ENCODE assay signal across 9 mouse cellular contexts in the genomic region with DNA sequence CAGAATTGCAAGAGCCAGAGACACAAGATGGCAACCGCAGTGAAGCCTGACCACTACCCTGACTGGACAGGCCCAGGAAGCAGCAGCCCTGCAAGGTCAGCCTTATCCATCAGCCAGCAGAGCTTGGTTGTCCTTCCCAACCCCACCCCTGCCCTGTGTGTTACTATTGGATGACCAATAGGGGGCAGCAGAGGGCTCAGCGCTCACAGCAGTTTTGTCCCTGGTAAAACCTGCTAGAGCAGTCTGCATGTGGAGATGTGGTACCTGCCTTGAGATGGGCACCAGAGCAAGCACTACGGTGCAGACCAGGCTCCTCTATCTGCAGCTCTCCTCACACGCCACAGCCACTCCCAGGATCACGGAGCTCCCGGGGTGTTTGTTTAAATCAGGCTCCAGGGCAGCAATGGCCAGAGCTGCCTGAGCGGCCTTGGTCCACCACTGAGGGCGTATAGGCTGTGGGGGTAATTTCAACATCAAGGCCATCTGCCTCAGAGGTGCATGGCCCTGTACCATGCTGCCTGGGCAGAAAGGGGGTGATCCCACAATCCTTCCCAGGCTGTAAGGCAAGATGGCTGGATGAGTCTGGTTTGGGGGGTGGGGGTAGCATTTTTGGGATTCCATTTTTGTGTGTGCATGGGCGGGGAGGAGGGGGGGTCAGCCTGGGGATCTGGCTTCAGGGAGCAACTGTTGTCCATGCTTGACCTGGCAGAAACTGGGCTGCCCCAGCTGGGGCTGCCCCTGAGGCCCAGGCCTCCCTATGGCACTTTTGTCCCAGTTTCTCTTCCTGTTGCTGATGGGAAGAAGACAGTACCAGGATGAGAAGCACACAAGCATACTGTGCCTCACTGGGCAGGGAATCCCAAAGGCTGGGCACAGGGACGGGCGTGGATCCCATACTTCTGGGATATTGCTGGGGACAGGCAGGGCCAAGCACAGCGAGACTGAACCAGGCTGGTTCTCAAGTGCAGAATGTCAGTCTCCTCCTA. TPM values are rescaled to one million over a fixed set of nuclear protein-coding genes. Genes with fewer than 3 reads are reported as not detected.
DNase-seq lines count a peak whose midpoint lies in the region; ATAC-seq and TF ChIP-seq lines count a peak whose summit lies in the region.
"Had no signal": no experiment of that assay in that cellular context is flagged by ENCODE, and none has a peak within 500 bp of the region (broad histone marks: within the 10 kb centered on the region; RNA-seq: fewer than 3 reads in every experiment).

No protein-coding gene starts in this region.

- no peak overlapping the region for H3K9ac ChIP-seq in heart, embryonic 14.5 days (ENCODE audit: low read length)

- H3K27me3 ChIP-seq in heart, embryonic 14.5 days (ENCODE audit: control insufficient read depth, insufficient read depth, low read length), result no peaks in the 10 kb centered on the region
- H3K27me3 ChIP-seq in testis, adult 2 months (ENCODE audit: control insufficient read depth, insufficient read depth, low read length), result no peaks in the 10 kb centered on the region

- 52% methylated on average over 12 of the region's 12 CpGs for WGBS in heart, embryonic 14.5 days

- H3K4me2 ChIP-seq in heart, embryonic 14.5 days (ENCODE audit: low read length), result no peak overlapping the region

- no peak overlapping the region for H3K4me3 ChIP-seq in layer of hippocampus, adult 2 months
- no peak overlapping the region for H3K4me3 ChIP-seq in cortical plate, adult 2 months (ENCODE audit: insufficient read depth, low read length)
- no peak overlapping the region for H3K4me3 ChIP-seq in heart, embryonic 14.5 days (ENCODE audit: control insufficient read depth in 1 of 2, insufficient read depth in 1 of 2, low read depth in 1 of 2, low read length in 2 of 2)
- no peak overlapping the region for H3K4me3 ChIP-seq in testis, adult 2 months (ENCODE audit: control insufficient read depth, low read depth, low read length)
- H3K4me3 ChIP-seq: erythroblast, embryonic 14.5 days had no signal

- ATAC-seq in heart, embryonic 14.5 days (ENCODE audit: insufficient number of reproducible peaks, insufficient read depth, low FRiP score, low read depth), result peak; percentile 44; the same call in 1 of the 2 replicates
- peak; percentile 94 for ATAC-seq in megakaryocyte progenitor cell, adult 5-6 weeks (replicated peaks; ENCODE audit: poor library complexity)

- no peaks in the 10 kb centered on the region for H3K9me3 ChIP-seq in heart, embryonic 14.5 days (ENCODE audit: control insufficient read depth, low read length)

- H3K4me1 ChIP-seq in cortical plate, adult 2 months (ENCODE audit: control insufficient read depth, insufficient read depth, low read length), result no peaks in the 10 kb centered on the region
- H3K4me1 ChIP-seq in heart, embryonic 14.5 days (ENCODE audit: control insufficient read depth in 2 of 2, insufficient read depth in 2 of 2, low read length in 2 of 2), result peaks cover 0 to 2% of the 10 kb centered on the region in 2 experiments; a peak in 1 of 4 replicates
- H3K4me1 ChIP-seq in testis, adult 2 months (ENCODE audit: control insufficient read depth, insufficient read depth, low read length), result no peaks in the 10 kb centered on the region

- no peak overlapping the region for H3K27ac ChIP-seq in layer of hippocampus, adult 2 months
- H3K27ac ChIP-seq in cortical plate, adult 2 months (ENCODE audit: insufficient read depth, low read length), result no peak overlapping the region
- no peak overlapping the region for H3K27ac ChIP-seq in heart, embryonic 14.5 days (replicated peaks in 1 of 2; ENCODE audit: control insufficient read depth in 1 of 2, insufficient read depth in 1 of 2, low read depth in 2 of 2, low read length in 2 of 2)
- no peak overlapping the region for H3K27ac ChIP-seq in testis, adult 2 months (ENCODE audit: control insufficient read depth, insufficient read depth, low read depth, low read length)

- peak; percentile 36 to 66 for DNase-seq in layer of hippocampus, adult 2 months (ENCODE audit: low spot score in 2 of 2)
- no peak for DNase-seq in layer of hippocampus, adult 9-10 months (ENCODE audit: low spot score)
- DNase-seq in adipocyte (ENCODE audit: low spot score), result peak; percentile 73
- peak; percentile 39 to 76 for DNase-seq in kidney, postnatal 36 days

- TF ChIP-seq CTCF in layer of hippocampus, adult 2 months (conservative IDR thresholded peaks at IDR 0.05), result peak; percentile 89
- TF ChIP-seq CTCF in cortical plate, adult 2 months (IDR thresholded peaks at IDR 0.05; ENCODE audit: extremely low read depth, insufficient read depth, low read length), result peak; percentile 84
- TF ChIP-seq CTCF in testis, adult 2 months (IDR thresholded peaks at IDR 0.05; ENCODE audit: control insufficient read depth, insufficient read depth, insufficient replicate concordance, low read depth, low read length), result peak; percentile 95

- peaks cover under 1% of the 10 kb centered on the region; the same call in 1 of the 2 replicates for H3K36me3 ChIP-seq in heart, embryonic 14.5 days (ENCODE audit: control insufficient read depth, insufficient read depth, low read length)
- no peaks in the 10 kb centered on the region for H3K36me3 ChIP-seq in testis, adult 2 months (ENCODE audit: control insufficient read depth, insufficient read depth, low read length)

- no peak for TF ChIP-seq POLR2A in cortical plate, adult 2 months (IDR thresholded peaks at IDR 0.05; ENCODE audit: extremely low read depth, insufficient read depth, low read length)
- no peak for TF ChIP-seq POLR2A in testis, adult 2 months (IDR thresholded peaks at IDR 0.05; ENCODE audit: control insufficient read depth, low read depth, low read length)

RNA-seq across cellular contexts. Expression of gene Uts2r, which starts 16.5 kb away (rescaled TPM):
- under 1 TPM in 1 of 2 experiments, not detected in 1; 0.27 TPM for total RNA-seq in layer of hippocampus, adult 2 months (2021)
- polyA plus RNA-seq in cortical plate, adult 2 months (2012; rRNA removed), result 0.17 and 0.19 TPM in 2 replicates
- polyA plus RNA-seq in heart, embryonic 14.5 days (2014; fragmentation: Nextera tagmentation; extraction: Ambion mirVana), result 0.15 TPM in 1 of 2 replicates, not detected in the other
- total RNA-seq in megakaryocyte progenitor cell, adult 5-6 weeks (2015), result not detected in 2 replicates
- total RNA-seq in megakaryocyte progenitor cell, adult 5-6 weeks (2017), result not detected in 2 replicates
- 0.31 and 0.35 TPM in 2 replicates for polyA plus RNA-seq in testis, adult 2 months (2012; rRNA removed)

RNA-seq across cellular contexts. Expression of gene Hexdc, which starts 27.7 kb away (rescaled TPM):
- 10 to 100 TPM; 19.3 to 26.3 TPM for total RNA-seq in layer of hippocampus, adult 2 months (2021)
- 69.9 and 70.0 TPM in 2 replicates for polyA plus RNA-seq in cortical plate, adult 2 months (2012; rRNA removed)
- polyA plus RNA-seq in heart, embryonic 14.5 days (2014; fragmentation: Nextera tagmentation; extraction: Ambion mirVana), result 6.7 and 8.8 TPM in 2 replicates
- total RNA-seq in megakaryocyte progenitor cell, adult 5-6 weeks (2015), result 2.5 and 3.8 TPM in 2 replicates
- 5.7 and 6.3 TPM in 2 replicates for total RNA-seq in megakaryocyte progenitor cell, adult 5-6 weeks (2017)
- polyA plus RNA-seq in testis, adult 2 months (2012; rRNA removed), result 5.2 and 6.0 TPM in 2 replicates

RNA-seq across cellular contexts. Expression of gene Ogfod3, which starts 27.9 kb away (rescaled TPM):
- 1 to 10 TPM; 6.7 to 7.7 TPM for total RNA-seq in layer of hippocampus, adult 2 months (2021)
- polyA plus RNA-seq in cortical plate, adult 2 months (2012; rRNA removed), result 6.2 and 7.8 TPM in 2 replicates
- polyA plus RNA-seq in heart, embryonic 14.5 days (2014; fragmentation: Nextera tagmentation; extraction: Ambion mirVana), result 33.3 and 34.1 TPM in 2 replicates
- total RNA-seq in megakaryocyte progenitor cell, adult 5-6 weeks (2015), result 14.0 and 18.3 TPM in 2 replicates
- total RNA-seq in megakaryocyte progenitor cell, adult 5-6 weeks (2017), result 5.6 and 7.4 TPM in 2 replicates
- polyA plus RNA-seq in testis, adult 2 months (2012; rRNA removed), result 2.7 and 3.1 TPM in 2 replicates

RNA-seq across cellular contexts. Expression of gene Tex19.1, which starts 30.6 kb away (rescaled TPM):
- not detected for total RNA-seq in layer of hippocampus, adult 2 months (2021)
- polyA plus RNA-seq in cortical plate, adult 2 months (2012; rRNA removed), result not detected in 2 replicates
- polyA plus RNA-seq in heart, embryonic 14.5 days (2014; fragmentation: Nextera tagmentation; extraction: Ambion mirVana), result not detected in 2 replicates
- total RNA-seq in megakaryocyte progenitor cell, adult 5-6 weeks (2015), result not detected in 2 replicates
- not detected in 2 replicates for total RNA-seq in megakaryocyte progenitor cell, adult 5-6 weeks (2017)
- polyA plus RNA-seq in testis, adult 2 months (2012; rRNA removed), result 11.7 and 16.1 TPM in 2 replicates
- polyA plus RNA-seq: erythroblast, embryonic 14.5 days had no signal

RNA-seq across cellular contexts. Expression of gene Cybc1, which starts 52.5 kb away (rescaled TPM):
- total RNA-seq in layer of hippocampus, adult 2 months (2021), result 10 to 100 TPM; 20.5 to 21.4 TPM
- 25.9 and 27.5 TPM in 2 replicates for polyA plus RNA-seq in cortical plate, adult 2 months (2012; rRNA removed)
- polyA plus RNA-seq in heart, embryonic 14.5 days (2014; fragmentation: Nextera tagmentation; extraction: Ambion mirVana), result 22.7 and 23.1 TPM in 2 replicates
- total RNA-seq in megakaryocyte progenitor cell, adult 5-6 weeks (2015), result 39.6 and 42.2 TPM in 2 replicates
- 34.5 and 40.0 TPM in 2 replicates for total RNA-seq in megakaryocyte progenitor cell, adult 5-6 weeks (2017)
- 7.8 and 8.7 TPM in 2 replicates for polyA plus RNA-seq in testis, adult 2 months (2012; rRNA removed)
